Mouse (Mus musculus): Measurements from ENCODE around the gene Plxdc1.

Plxdc1 gene

DNA sequence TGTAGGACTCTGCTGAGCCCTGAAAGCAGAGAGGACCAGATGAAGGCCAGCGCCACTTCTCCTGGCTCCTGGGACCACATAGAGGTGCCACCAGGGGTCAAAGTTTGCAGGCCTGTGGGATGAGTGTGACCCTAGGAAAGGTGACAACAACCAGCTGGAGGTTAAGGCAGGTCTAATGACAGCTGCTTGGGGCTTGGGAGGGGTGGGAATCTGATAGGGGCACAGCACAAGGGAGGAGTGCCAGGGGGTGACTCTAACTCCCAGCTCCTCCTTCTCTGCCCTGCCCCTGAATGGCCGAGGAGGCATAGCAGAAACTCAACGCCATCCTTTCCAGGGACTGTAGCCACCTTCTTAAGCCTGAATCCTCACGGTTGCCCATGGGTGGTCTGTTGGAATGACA, 30.6 kb upstream of the Plxdc1 start:
- no peak for DNase-seq (ENCODE audit: extremely low spot score, low read depth, low spot score)

DNA sequence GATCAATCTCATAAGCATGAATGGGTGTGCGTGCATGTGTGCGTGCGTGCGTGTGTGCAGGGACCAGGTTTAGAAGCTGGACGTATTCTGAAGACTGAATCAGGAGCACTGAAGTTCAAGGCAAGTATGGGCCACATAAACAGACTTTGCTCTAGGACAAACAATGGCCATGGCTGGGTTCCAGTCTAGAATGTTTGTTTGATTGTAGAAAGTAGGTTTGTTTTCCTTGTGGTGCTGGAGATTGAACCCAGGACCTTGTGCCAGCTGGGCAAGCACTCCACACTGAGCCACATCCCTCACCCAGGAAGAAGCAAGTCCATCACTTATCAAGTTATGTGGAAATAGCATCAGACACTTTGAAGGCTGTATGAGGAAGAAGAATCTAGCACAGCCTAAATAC, 29.9 kb upstream of the Plxdc1 start:
- DNase-seq (ENCODE audit: extremely low spot score, low read depth, low spot score): no peak

DNA sequence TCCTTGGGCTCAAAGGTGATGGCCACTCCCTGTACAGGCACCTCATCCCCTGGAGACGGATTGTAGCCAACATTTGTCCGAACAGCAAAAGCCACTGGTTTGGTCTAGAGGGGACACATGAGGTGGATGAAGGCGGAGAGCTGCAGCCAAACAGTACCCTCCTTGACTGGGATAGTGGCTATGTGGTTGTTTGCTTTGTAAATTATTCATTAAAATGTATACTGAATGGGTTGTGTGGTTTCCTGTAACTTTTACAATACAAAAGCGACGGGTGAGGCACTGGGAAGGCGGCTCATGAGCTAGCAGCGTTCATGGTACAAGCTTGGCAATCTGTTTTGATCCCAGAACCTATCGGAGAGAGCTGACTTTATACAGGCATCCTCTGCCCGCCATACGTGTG, 26.6 kb upstream of the Plxdc1 start:
- DNase-seq (ENCODE audit: extremely low spot score, low read depth, low spot score): no peak

DNA sequence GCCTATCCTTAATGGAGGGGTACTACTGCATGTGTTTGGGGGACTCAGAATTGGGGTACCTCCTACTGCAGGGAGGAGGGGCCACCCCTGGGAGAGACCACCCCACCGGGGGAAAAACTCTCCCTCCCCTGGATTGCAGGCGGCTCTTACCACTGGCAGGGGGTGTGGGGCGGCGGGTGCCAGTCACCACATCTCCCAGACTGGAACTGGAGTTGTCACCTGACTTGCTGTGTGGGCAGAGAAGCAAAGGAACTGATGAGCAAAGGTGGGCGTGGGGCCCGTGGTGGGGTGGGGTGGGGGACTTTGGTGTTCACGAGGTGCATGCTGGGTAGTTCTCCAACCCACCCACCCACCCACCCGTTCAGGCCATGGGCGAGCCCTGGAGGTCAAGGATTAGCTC, 25.5 kb upstream of the Plxdc1 start:
- DNase-seq (ENCODE audit: extremely low spot score, low read depth, low spot score): no peak

DNA sequence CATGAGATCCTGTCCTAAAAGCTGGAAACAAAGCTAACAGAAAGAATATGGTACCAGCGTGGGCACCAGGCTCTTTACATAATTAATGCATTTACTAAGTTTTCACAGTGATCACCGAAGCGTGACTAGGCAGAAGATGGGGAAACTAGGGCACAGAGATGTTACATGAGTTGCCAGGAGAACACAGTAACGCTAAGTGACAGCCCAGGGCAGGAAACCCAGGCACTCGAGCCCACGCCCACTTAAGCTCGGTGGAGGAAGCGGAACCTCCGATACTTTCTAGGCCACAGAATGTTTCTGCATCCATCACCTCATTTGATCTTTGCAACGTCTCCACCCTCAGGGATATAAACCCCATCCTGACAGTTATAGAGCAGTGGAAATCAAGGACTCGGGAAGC, 21.8 kb upstream of the Plxdc1 start:
- DNase-seq (ENCODE audit: extremely low spot score, low read depth, low spot score): no peak

DNA sequence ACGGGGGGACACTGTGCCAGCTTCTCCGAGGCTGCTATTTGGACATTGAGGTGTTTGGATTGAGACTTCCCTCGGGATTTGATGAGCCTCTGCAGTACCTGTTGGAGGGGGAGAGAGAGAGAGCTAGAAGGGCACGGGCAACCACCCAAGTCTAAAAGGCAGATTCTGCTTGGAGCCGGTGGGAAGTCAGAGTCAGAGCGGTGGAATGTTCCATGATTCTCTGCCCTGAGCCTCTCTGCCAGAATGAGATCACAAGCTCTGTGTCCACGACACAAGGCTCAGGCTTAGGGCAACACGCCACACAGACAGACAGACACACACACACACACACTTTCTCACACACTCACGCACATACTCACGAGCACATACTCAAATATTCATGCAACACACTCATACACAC, 19.4 kb upstream of the Plxdc1 start:
- DNase-seq (ENCODE audit: extremely low spot score, low read depth, low spot score): no peak

DNA sequence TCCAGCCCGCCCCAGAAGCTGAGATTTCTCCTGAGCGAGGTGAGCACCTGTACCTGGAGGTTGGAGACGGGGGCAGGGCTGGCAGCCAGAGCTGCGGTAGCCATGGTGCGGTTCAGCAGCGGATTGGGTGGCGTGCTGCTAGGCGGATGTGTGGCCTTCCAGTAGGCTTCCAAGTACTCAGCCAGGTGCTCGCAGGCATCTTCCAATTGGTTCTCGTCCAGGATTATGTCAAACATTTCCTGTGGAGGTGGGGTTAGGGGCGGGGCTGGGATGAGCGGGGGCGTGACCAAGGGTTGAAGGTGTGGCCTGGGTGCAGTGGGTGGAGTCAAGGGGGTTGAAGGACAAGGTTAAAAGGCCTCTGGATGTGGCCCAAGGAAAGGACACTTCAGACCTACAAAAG, 18.8 kb upstream of the Plxdc1 start:
- no peak for DNase-seq (ENCODE audit: extremely low spot score, low read depth, low spot score)

DNA sequence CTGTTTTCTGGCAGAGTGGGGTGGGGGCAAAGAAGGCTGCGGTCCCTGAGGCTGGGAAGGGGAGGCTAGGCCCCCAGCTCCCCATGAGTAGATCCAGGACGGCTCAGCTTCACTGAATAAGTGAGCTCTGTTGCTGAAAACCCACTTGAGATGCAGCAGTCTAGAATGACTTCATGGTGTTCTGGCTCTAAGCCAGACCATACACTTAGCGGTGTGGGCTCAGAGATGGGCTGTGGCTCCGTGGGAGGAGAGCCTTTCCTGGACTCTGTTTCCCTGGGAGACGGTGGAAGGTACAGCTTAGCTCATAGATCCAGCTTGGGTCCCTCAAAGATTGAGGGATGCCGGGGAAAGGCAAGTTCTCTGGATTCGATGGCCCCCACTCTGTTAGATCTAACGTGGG, 17.9 kb upstream of the Plxdc1 start:
- DNase-seq (ENCODE audit: extremely low spot score, low read depth, low spot score): no peak

DNA sequence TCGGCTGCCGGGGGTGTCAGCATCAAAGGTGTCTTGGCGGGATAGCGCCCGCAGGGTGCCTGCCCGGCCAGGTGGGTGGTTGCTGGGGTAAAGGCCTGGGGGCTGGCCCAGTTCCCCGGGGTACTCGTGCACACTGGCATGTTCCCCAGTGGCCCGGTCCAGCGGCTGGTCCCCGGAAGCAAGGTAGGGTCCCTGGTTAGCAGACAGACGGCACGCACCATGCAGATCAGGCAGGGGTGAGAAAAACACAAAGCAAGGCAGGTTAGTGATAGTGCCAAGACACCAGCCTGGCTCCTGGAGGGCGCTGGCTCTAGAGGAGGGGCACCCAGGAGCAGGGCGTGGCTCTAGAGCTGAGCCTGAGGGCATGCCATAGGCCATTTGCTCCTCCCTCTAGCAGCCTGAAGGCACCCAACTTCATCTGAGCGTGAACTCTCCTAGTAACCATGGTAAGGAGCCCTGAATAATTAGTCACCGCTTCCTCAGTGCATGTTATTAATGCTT, 17.0 kb upstream of the Plxdc1 start:
- DNase-seq (ENCODE audit: extremely low spot score, low read depth, low spot score): no peak

DNA sequence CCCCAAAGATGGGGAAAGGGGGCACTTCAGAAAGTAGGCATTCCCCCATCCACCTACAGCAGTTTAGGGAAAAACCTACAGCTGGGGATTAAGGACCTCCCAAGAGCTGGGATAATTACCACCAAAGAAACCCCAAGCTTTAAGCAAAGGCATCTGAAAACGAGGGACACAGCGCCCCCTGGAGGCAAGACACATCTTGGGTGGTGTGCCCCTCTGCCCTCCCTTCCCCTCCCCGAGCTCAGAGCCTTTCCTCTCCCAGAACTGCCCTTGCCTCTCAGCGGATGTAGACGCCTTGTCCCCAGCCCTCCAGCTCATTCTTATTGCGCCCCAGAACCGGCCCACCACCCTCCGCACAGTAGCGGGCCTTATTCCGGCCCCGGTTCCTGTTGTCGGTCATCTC, 16.4 kb upstream of the Plxdc1 start:
- DNase-seq (ENCODE audit: extremely low spot score, low read depth, low spot score): peak; percentile 81

DNA sequence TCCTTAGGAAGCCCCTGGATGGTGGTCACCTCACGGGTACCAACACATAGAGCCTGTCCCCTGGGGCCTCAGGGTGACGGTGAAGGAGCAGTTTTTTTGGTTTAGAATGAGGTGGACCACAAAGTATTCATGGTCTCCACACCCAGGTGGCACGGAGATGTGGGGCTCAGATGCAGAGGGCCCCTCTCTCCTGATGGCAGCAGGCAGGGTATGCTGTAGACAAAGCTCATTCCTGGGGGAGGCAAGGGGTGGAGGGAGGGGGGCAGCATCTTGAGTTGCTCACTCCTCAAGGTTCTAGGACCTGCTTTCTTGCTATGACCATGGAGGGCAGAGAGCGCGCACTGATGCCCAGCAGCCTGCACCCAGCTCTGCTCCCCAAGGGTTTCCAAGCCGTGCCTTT, 15.7 kb upstream of the Plxdc1 start:
- no peak for DNase-seq (ENCODE audit: extremely low spot score, low read depth, low spot score)

DNA sequence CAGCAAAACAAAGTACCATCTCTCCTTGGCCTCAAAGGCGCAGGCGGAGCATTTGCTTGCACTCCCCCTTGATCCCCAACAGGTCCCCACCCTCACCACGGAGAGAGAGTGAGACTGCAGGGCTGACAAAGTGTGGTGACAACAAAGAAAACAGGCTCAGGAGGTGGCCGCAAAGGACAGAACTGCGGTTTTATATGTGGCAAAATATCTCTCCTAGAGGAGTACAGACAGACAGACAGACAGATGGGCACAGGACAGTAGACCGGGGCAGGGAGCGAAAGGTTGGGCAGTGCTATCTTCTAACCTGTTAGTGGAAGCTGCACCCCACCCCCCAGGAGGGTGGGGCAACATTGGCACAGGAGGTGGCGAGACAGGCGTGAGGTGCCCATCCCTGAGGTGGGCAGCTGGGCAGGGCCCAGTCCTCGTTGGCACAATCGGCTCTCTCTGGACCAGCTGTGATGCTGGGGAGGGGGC, 15.1 kb upstream of the Plxdc1 start:
- no peak for DNase-seq (ENCODE audit: extremely low spot score, low read depth, low spot score)

DNA sequence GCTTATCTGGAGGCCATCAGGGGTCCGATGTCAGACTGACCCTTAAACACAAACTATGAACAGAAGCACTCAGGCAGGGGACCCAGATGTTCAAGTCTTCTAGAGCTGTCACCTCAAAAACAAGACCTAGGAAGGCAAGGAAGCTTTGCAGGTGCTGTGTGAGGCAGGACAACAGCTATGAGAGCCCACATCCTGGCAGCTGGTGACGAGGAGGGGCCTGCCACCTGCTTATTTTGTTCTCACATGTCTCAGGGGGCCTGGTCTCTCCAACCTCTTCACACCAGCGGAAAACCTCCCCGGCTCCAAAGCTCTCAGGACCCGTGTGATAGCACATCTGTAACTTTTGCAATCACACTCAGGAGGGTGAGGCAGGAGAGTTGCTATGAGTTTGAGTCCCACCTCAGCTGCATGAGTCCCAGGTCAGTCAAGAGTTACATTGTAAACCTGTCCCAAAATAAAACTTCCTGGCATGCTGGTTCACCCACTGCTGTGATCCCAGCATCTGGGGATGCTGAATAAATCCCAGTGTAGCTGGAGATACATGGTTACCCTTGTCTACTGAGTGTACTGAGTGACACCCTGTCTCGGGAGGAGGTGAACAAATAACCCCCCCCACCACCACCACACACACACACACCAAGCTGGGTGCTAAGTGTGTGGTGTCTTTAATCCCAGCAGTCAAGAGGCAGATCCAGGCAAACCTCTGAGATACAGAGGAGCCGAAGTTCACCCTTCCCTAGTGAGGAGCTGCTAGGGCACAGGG, 14.3 kb upstream of the Plxdc1 start:
- no peak for DNase-seq (ENCODE audit: extremely low spot score, low read depth, low spot score)

DNA sequence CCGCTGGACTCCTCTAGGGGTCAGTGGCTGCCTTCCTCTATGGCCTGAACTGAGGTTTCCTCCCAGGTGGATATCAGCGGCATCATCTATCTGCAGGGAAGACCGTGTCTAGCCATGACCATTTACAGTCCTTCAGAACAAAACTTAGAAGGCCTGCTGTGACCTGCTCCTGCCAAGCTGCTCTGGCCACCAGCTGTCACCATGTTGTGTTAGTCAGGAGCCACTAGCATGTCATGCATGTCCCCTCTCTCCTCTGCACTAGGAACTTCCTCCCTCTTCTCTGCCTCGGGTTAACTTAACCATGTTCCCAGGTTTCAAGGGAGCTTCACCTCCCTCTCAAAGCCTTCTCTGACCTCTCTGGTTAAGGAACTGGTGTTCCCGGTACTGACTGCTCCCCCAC, 13.5 kb upstream of the Plxdc1 start:
- no peak for DNase-seq (ENCODE audit: extremely low spot score, low read depth, low spot score)

DNA sequence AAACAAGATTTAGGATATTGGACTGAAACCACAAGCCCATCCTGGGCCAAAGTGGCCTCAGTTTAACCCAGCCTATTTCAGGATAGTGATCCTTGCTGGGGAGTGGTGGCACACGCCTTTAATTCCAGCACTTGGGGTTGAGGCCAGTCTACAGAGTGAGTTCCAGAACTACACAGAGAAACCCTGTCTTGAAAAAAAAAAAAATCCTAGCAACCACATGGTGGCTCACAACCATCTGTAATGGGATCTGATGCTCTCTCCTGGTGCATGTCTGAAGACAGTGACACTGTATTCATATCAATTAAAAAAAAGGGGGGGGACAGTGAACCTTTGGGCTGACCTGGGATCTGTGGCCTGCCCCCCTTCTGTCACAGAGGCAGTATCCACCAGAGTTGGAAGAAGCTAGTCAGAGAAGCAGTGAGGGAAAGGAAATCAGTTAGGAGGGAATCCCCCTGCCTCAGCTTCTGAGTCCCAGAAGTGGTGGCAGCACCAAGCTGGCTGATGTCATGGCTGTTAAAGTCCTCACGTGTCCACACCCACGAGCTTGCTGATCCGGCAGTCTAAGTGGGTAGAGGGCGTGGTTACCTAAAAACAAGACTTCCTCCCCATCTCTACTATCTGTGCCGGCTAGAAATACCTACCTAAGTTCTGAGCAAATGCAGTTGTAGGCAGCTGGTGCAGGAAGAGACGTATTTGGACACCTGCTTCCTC, 12.8 kb upstream of the Plxdc1 start:
- no peak for DNase-seq (ENCODE audit: extremely low spot score, low read depth, low spot score)

DNA sequence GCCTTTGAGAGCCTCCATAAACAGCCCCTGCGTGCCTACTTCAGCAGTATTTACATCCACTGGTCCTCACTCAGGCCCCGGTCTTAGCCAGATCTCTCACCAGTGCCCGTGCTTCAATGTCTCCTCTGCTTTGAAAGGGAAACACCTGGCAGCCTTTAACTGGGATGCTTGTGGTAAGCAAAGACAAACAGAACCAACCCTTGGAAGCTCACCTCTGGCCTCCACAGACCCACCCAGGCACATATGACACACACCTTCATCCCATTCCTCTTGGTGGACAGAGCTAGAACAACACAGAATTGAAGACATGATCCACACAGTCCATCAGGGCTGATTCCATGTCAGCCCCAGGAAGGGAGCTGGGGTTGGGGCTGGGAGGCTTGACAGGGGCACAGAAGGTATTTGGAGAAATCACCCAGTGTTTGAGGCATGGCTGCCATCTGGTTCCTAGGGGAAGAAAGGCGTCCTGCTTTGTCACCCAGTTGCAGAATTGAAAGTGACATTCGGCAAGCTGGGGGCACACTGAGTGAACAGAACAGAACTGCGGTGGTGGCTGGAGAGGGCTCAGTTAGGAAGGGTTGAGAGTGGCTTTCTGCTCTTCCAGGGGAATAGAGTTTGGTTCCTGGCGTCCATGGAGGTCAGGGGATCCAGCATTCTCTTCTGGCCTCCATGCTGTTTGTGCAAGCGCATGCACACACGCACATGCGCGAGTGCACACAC, 12.0 kb upstream of the Plxdc1 start:
- no peak for DNase-seq (ENCODE audit: extremely low spot score, low read depth, low spot score)

DNA sequence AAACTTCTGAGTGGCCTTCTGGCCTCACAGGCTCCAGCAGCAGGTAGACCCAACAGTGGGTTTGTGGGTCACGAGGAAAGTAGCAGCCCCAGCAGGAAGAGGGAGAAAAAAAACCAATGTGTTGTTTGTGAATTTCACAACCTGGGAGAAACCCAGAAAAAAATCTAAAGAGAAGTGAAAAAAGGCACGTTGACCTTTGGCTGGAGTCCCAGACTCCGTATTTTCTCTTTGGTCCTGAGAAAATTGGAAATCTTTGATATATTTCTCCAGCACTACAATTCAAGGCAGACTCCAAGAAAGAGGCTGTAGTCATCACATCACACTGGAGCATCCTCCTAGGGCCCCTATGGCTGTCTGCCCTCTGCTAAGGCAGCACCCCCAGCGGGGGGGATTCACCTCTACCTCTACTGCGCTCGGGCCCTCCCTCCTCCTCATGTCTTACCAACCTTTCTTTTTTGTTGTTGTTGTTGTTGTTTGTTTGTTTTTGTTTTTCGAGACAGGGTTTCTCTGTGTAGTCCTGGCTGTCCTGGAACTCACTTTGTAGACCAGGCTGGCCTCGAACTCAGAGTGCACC, 11.2 kb upstream of the Plxdc1 start:
- no peak for DNase-seq (ENCODE audit: extremely low spot score, low read depth, low spot score)

DNA sequence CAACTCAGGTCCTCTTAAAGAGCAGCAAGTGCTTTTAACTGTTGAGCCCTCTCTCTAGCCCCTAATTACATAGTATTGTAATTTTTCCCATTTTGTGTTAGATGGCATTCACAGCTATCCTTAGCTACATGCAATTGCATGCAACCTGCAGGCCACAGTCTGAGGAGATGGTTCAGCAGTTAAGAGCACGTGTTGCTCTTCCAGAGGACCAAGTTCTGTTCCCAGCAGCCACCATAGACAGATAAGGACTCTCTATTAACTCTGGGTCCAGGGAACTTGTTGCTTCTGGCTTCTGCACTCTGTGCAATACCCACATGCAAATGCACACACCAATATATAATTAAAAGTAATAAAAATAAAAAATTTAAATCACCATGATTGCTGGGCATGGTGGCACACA, 10.4 kb upstream of the Plxdc1 start:
- no peak for DNase-seq (ENCODE audit: extremely low spot score, low read depth, low spot score)

DNA sequence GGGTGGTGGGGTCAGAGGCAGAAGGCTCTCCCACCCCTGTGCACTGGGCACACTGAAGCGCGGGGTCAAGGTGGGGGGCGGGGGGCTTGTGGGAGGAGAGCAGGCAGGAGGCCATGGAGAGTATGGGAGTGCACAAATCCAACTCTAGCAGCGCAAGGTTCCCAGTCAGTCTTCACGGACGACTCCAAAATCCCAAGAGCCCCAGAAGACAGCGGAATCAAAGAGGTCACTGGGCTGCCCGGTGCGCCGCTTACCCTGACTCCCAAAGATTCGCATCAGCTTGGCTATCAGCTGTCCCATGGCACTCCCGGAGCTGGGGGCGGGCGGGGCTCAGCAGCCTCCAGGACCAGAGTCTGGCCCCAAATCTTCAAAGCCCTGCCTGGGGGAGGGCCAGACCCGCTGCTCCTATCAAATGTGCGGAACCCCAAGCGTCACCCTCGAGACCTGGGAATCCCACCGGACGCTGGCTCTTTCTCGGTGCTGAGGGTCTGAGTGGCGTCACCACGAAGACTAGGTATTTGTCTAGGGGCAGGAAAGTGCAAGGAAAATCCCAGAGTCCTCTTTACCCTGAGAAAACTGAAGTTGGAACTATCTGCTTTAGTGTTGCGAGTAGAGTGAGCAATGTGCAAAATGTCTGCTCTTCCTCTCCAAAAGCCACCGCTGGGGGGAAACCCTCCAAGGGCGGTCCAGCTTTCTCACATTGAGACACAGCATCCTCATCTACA, 9.5 kb upstream of the Plxdc1 start, which contains the start of gene Arl5c:
Gene Arl5c, minus strand, starts transcription at position 618 of the 725 bp plus-strand sequence.
- DNase-seq (ENCODE audit: extremely low spot score, low read depth, low spot score): no peak

DNA sequence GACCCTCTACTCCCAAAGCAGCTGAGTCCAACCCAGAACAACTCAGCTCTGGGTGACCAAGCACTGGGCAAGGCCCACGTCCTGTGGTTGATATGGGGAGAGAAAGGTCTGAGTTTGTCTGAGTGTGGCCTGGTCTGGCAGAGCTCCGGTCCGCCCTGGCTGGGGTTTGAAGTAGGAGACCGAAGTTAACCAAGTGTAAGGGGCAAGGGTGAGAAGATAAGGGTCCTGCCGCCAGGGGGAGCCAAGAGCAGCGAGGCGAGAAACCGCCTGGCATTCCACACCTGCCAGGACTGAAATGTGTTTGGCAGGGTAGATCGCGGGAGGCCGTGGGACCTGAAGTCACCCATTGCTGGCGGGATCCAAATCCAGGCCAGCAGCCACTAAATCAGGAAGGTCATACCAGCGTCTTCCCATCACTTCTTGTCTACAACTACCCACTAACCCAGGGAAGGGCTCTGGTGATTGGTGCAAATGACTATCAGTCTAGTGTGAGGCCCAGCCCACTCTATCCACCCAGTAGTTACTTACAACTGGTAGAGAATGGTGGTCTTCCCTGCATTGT, 8.4 kb upstream of the Plxdc1 start:
- DNase-seq (ENCODE audit: extremely low spot score, low read depth, low spot score): no peak

All from hindlimb bud, embryonic 11.5 days (tissue).